Mouse (Mus musculus): ENCODE measurements around the gene Arl10. TPM values are rescaled to one million over a fixed set of nuclear protein-coding genes. Genes with fewer than 3 reads are reported as not detected.

Arl10 gene
- polyA plus RNA-seq (2014; fragmentation: Nextera tagmentation; extraction: Ambion mirVana): 17.6 and 18.4 TPM in 2 replicates

- WGBS (ENCODE audit: insufficient replicate concordance): under 1% methylated on average over 55 of the region's 55 CpGs
- H3K4me1 ChIP-seq (ENCODE audit: control insufficient read depth, insufficient read depth, low read length): peaks cover 7% of the 10 kb centered on the region; the same call in 1 of the 2 replicates
Measured at GRCm38 (mm10) chr13:54574854-54575481, at the start of gene Arl10. Gene Arl10 (plus strand): TSS chr13:54575015.

GRCm38 (mm10) chr13:54527140-54527539 is 47.7 kb upstream of the Arl10 start:
- ATAC-seq (replicated peaks; ENCODE audit: insufficient number of reproducible peaks, low FRiP score, low TSS enrichment): no peak
- no peaks in the 10 kb centered on the region for H3K4me1 ChIP-seq (ENCODE audit: control insufficient read depth, insufficient read depth, low read length)
- H3K9ac ChIP-seq (ENCODE audit: low read depth, low read length): no peak overlapping the region
- 89% methylated on average over 6 of the region's 6 CpGs for WGBS (ENCODE audit: insufficient replicate concordance)
- peaks cover 22% of the 10 kb centered on the region for H3K36me3 ChIP-seq (ENCODE audit: control insufficient read depth, insufficient read depth, low read length)
- H3K27ac ChIP-seq (ENCODE audit: low read depth, low read length): no peak overlapping the region
- no peak overlapping the region for H3K4me3 ChIP-seq (ENCODE audit: low read depth, low read length)
- H3K27me3 ChIP-seq (ENCODE audit: control insufficient read depth, insufficient read depth, low read length): no peaks in the 10 kb centered on the region
- H3K4me2 ChIP-seq: no peak overlapping the region
- H3K9me3 ChIP-seq (replicated peaks; ENCODE audit: control insufficient read depth, low read length): no peaks in the 10 kb centered on the region

More at GRCm38 (mm10) chr13:54574854-54575481, at the start of gene Arl10:
- H3K4me3 ChIP-seq (ENCODE audit: low read depth, low read length): peak within 1 kb of the TSS; percentile 94
- H3K9me3 ChIP-seq (replicated peaks; ENCODE audit: control insufficient read depth, low read length): no peaks in the 10 kb centered on the region
- H3K36me3 ChIP-seq (ENCODE audit: control insufficient read depth, insufficient read depth, low read length): peaks cover 5% of the 10 kb centered on the region; the same call in 1 of the 2 replicates
- ATAC-seq (replicated peaks; ENCODE audit: insufficient number of reproducible peaks, low FRiP score, low TSS enrichment): peak; percentile 87
- H3K4me2 ChIP-seq: peak within 1 kb of the TSS; percentile 90
- peak within 1 kb of the TSS; percentile 82 for H3K27ac ChIP-seq (ENCODE audit: low read depth, low read length)
- H3K27me3 ChIP-seq (ENCODE audit: control insufficient read depth, insufficient read depth, low read length): no peaks in the 10 kb centered on the region
- peak within 1 kb of the TSS; percentile 90 for H3K9ac ChIP-seq (ENCODE audit: low read depth, low read length)

- Histone ChIP-seq H3K9ac (ENCODE audit: low read depth, low read length) (no peak overlapping the region), H3K4me3 (ENCODE audit: low read depth, low read length) (no peak overlapping the region), H3K27ac (ENCODE audit: low read depth, low read length) (no peak overlapping the region), H3K4me2 (no peak overlapping the region), H3K27me3 (ENCODE audit: control insufficient read depth, insufficient read depth, low read length) (no peaks in the 10 kb centered on the region), H3K36me3 (ENCODE audit: control insufficient read depth, insufficient read depth, low read length) (peaks cover 8% of the 10 kb centered on the region), H3K4me1 (ENCODE audit: control insufficient read depth, insufficient read depth, low read length) (no peaks in the 10 kb centered on the region), H3K9me3 (replicated peaks; ENCODE audit: control insufficient read depth, low read length) (no peaks in the 10 kb centered on the region)
- no peak for ATAC-seq (replicated peaks; ENCODE audit: insufficient number of reproducible peaks, low FRiP score, low TSS enrichment)
Measured at GRCm38 (mm10) chr13:54532134-54532533, 42.7 kb upstream of the Arl10 start.

DNA sequence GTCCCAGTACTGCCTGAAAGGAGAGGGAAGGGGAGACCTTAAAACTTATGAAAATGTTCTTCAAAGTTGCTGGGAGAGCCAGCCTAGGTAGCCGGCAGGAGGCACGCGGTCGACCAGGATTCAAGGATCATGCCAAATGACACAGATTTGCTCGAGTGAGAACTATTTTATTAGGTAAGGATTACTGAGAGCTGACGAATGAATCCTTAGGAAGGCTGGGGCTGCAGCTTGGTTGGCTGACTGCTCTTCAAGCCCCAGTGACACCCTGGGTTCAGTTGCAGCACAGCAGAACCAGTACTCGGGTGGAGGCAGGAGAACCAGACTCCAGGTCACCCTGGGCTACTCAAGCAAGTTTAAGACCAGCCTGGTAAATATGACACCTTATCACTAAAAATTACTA is 26.8 kb upstream of the Arl10 start:
- H3K9me3 ChIP-seq (replicated peaks; ENCODE audit: control insufficient read depth, low read length): no peaks in the 10 kb centered on the region
- H3K9ac ChIP-seq (ENCODE audit: low read depth, low read length): no peak overlapping the region
- no peak overlapping the region for H3K4me3 ChIP-seq (ENCODE audit: low read depth, low read length)
- H3K36me3 ChIP-seq (ENCODE audit: control insufficient read depth, insufficient read depth, low read length): peaks cover 16% of the 10 kb centered on the region
- ATAC-seq (replicated peaks; ENCODE audit: insufficient number of reproducible peaks, low FRiP score, low TSS enrichment): no peak
- H3K4me2 ChIP-seq: no peak overlapping the region
- no peak overlapping the region for H3K27ac ChIP-seq (ENCODE audit: low read depth, low read length)
- WGBS (ENCODE audit: insufficient replicate concordance): 82% methylated on average over 7 of the region's 7 CpGs
- H3K27me3 ChIP-seq (ENCODE audit: control insufficient read depth, insufficient read depth, low read length): no peaks in the 10 kb centered on the region
- no peaks in the 10 kb centered on the region for H3K4me1 ChIP-seq (ENCODE audit: control insufficient read depth, insufficient read depth, low read length)

- H3K9me3 ChIP-seq (replicated peaks; ENCODE audit: control insufficient read depth, low read length): no peaks in the 10 kb centered on the region
- peaks cover 36% of the 10 kb centered on the region for H3K36me3 ChIP-seq (ENCODE audit: control insufficient read depth, insufficient read depth, low read length)
- no peak overlapping the region for H3K4me3 ChIP-seq (ENCODE audit: low read depth, low read length)
- no peaks in the 10 kb centered on the region for H3K4me1 ChIP-seq (ENCODE audit: control insufficient read depth, insufficient read depth, low read length)
- no peak overlapping the region for H3K27ac ChIP-seq (ENCODE audit: low read depth, low read length)
- WGBS (ENCODE audit: insufficient replicate concordance): 90% methylated on average over 9 of the region's 9 CpGs
- no peaks in the 10 kb centered on the region for H3K27me3 ChIP-seq (ENCODE audit: control insufficient read depth, insufficient read depth, low read length)
- H3K9ac ChIP-seq (ENCODE audit: low read depth, low read length): no peak overlapping the region
- H3K4me2 ChIP-seq: no peak overlapping the region
- no peak for ATAC-seq (replicated peaks; ENCODE audit: insufficient number of reproducible peaks, low FRiP score, low TSS enrichment)
Measured at GRCm38 (mm10) chr13:54556176-54556575, 18.6 kb upstream of the Arl10 start.

- Histone ChIP-seq H3K9me3 (replicated peaks; ENCODE audit: control insufficient read depth, low read length) (no peaks in the 10 kb centered on the region), H3K27ac (ENCODE audit: low read depth, low read length) (no peak overlapping the region), H3K27me3 (ENCODE audit: control insufficient read depth, insufficient read depth, low read length) (no peaks in the 10 kb centered on the region), H3K36me3 (ENCODE audit: control insufficient read depth, insufficient read depth, low read length) (peaks cover 36% of the 10 kb centered on the region), H3K9ac (ENCODE audit: low read depth, low read length) (no peak overlapping the region), H3K4me2 (no peak overlapping the region), H3K4me1 (ENCODE audit: control insufficient read depth, insufficient read depth, low read length) (no peaks in the 10 kb centered on the region), H3K4me3 (ENCODE audit: low read depth, low read length) (no peak overlapping the region)
- WGBS (ENCODE audit: insufficient replicate concordance): 92% methylated on average over 3 of the region's 3 CpGs
- no peak for ATAC-seq (replicated peaks; ENCODE audit: insufficient number of reproducible peaks, low FRiP score, low TSS enrichment)
Measured at GRCm38 (mm10) chr13:54556796-54557195, 18.0 kb upstream of the Arl10 start.

GRCm38 (mm10) chr13:54557652-54558051 is 17.2 kb upstream of the Arl10 start:
- 83% methylated on average over 1 of the region's 1 CpGs for WGBS (ENCODE audit: insufficient replicate concordance)

DNA sequence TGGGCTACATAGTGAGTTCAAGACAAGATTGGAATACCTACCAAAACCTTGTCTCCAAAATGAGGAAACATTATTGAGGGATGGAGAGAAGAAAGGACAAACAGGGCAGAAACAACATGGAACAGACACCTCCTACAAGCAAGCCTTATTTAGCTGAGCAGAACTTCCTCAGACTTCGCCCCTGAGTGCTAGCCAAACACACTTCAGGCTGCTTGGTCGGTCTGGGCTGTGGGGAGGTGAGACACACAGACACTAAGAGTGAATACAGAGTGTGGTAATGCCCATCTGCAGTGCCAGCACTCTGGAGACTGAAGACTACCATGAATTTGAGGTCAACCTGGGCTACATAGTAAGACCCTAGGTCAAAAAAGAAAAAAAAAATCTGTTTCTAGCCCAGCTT is 15.2 kb upstream of the Arl10 start:
- Histone ChIP-seq H3K27me3 (ENCODE audit: control insufficient read depth, insufficient read depth, low read length) (no peaks in the 10 kb centered on the region), H3K9ac (ENCODE audit: low read depth, low read length) (no peak overlapping the region), H3K4me2 (no peak overlapping the region), H3K36me3 (ENCODE audit: control insufficient read depth, insufficient read depth, low read length) (peaks cover 30% of the 10 kb centered on the region), H3K4me1 (ENCODE audit: control insufficient read depth, insufficient read depth, low read length) (0 out of 2 replicates have a peak, but pooled peaks cover 7% of the 10 kb centered on the region), H3K4me3 (ENCODE audit: low read depth, low read length) (no peak overlapping the region), H3K9me3 (replicated peaks; ENCODE audit: control insufficient read depth, low read length) (no peaks in the 10 kb centered on the region), H3K27ac (ENCODE audit: low read depth, low read length) (no peak overlapping the region)
- no peak for ATAC-seq (replicated peaks; ENCODE audit: insufficient number of reproducible peaks, low FRiP score, low TSS enrichment)
- 88% methylated on average over 2 of the region's 2 CpGs for WGBS (ENCODE audit: insufficient replicate concordance)

More at GRCm38 (mm10) chr13:54557652-54558051, 17.2 kb upstream of the Arl10 start:
- peaks cover 36% of the 10 kb centered on the region for H3K36me3 ChIP-seq (ENCODE audit: control insufficient read depth, insufficient read depth, low read length)
- ATAC-seq (replicated peaks; ENCODE audit: insufficient number of reproducible peaks, low FRiP score, low TSS enrichment): no peak
- H3K27ac ChIP-seq (ENCODE audit: low read depth, low read length): no peak overlapping the region
- no peak overlapping the region for H3K9ac ChIP-seq (ENCODE audit: low read depth, low read length)
- H3K9me3 ChIP-seq (replicated peaks; ENCODE audit: control insufficient read depth, low read length): no peaks in the 10 kb centered on the region
- no peak overlapping the region for H3K4me2 ChIP-seq
- no peaks in the 10 kb centered on the region for H3K27me3 ChIP-seq (ENCODE audit: control insufficient read depth, insufficient read depth, low read length)
- H3K4me1 ChIP-seq (ENCODE audit: control insufficient read depth, insufficient read depth, low read length): no peaks in the 10 kb centered on the region
- no peak overlapping the region for H3K4me3 ChIP-seq (ENCODE audit: low read depth, low read length)

DNA sequence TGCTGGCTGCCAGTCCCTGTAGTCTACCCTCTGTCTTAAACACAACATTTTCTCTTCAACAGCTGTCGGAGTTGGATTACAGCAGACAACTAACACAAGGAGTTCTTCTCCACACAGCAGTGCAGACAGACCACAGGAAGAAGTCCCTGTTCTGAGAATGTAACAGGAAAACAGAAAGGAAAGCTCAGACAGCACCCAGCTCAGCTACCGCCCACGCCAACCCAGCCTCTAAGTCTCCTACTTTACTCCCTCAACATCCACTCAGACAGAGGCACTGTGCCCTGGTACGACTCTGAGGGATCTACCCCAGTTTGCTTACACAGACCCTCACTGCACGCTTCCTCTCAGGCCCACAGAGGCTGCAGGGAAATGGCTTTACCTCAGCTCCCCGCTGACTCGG is 14.2 kb upstream of the Arl10 start:
- WGBS (ENCODE audit: insufficient replicate concordance): 84% methylated on average over 7 of the region's 7 CpGs
- ATAC-seq (replicated peaks; ENCODE audit: insufficient number of reproducible peaks, low FRiP score, low TSS enrichment): no peak
- Histone ChIP-seq H3K9ac (ENCODE audit: low read depth, low read length) (no peak overlapping the region), H3K27me3 (ENCODE audit: control insufficient read depth, insufficient read depth, low read length) (no peaks in the 10 kb centered on the region), H3K36me3 (ENCODE audit: control insufficient read depth, insufficient read depth, low read length) (peaks cover 30% of the 10 kb centered on the region), H3K4me2 (no peak overlapping the region), H3K4me1 (ENCODE audit: control insufficient read depth, insufficient read depth, low read length) (peaks cover 7% of the 10 kb centered on the region; the same call in 1 of the 2 replicates), H3K9me3 (replicated peaks; ENCODE audit: control insufficient read depth, low read length) (no peaks in the 10 kb centered on the region), H3K4me3 (ENCODE audit: low read depth, low read length) (no peak overlapping the region), H3K27ac (ENCODE audit: low read depth, low read length) (no peak overlapping the region)

Data from heart, embryonic 11.5 days (tissue).